Mouse (Mus musculus) neural tube, embryonic 15.5 days (tissue): ENCODE results near the gene Zfp865. TPM values are rescaled to one million over a fixed set of nuclear protein-coding genes. Genes with fewer than 3 reads are reported as not detected.

Source experiments
- ATAC-seq: fragments of 200-750 bp; cut with Nextera tagmentation; 2 replicates; pipeline ENCODE4 v1.8.0; 2017; ENCODE audit warnings: mild to moderate bottlenecking, moderate TSS enrichment, moderate library complexity; ENCODE audit not compliant: low FRiP score
- H3K27ac ChIP-seq: fragments of 300-500 bp; sonication (generic); replicated peaks from 2 replicates; pipeline ENCODE4 v1.5.1; 2015; ENCODE audit warnings: mild to moderate bottlenecking, inconsistent platforms
- H3K27me3 ChIP-seq: fragments of 300-500 bp; sonication (generic); replicated peaks from 2 replicates; pipeline ENCODE4 v1.6.1; 2015; ENCODE audit warnings: inconsistent platforms
- H3K36me3 ChIP-seq: fragments of 300-500 bp; sonication (generic); 2 replicates; pipeline ENCODE4 v1.6.1; 2015; ENCODE audit warnings: inconsistent platforms
- H3K4me1 ChIP-seq: fragments of 300-500 bp; sonication (generic); 2 replicates; pipeline ENCODE4 v1.6.1; 2015; ENCODE audit warnings: inconsistent platforms
- H3K4me2 ChIP-seq: fragments of 300-500 bp; sonication (generic); 2 replicates; pipeline ENCODE4 v1.6.1; 2015; ENCODE audit warnings: inconsistent platforms, mild to moderate bottlenecking, moderate library complexity
- H3K4me3 ChIP-seq: fragments of 300-500 bp; sonication (generic); replicated peaks from 2 replicates; pipeline ENCODE4 v1.5.1; 2015; ENCODE audit warnings: mild to moderate bottlenecking, inconsistent platforms
- H3K9ac ChIP-seq: fragments of 300-500 bp; sonication (generic); replicated peaks from 2 replicates; pipeline ENCODE4 v1.6.1; 2015; ENCODE audit warnings: mild to moderate bottlenecking, inconsistent platforms
- H3K9me3 ChIP-seq: fragments of 300-500 bp; sonication (generic); replicated peaks from 2 replicates; pipeline ENCODE4 v1.6.1; 2016; ENCODE audit warnings: inconsistent platforms
- WGBS: fragments of 180-500 bp; shearing (Covaris S2); methylation state at CpG from one replicate; pipeline ENCODE4 v1.1.7; 2015; ENCODE audit warnings: mixed read lengths; 5-methylcytosine and 5-hydroxymethylcytosine counted together
- polyA plus RNA-seq: library from polyadenylated mRNA; unstranded; fragments of >200 nt; fragmentation: Nextera tagmentation; extraction: Ambion mirVana; gene quantifications from 2 replicates; pipeline ENCODE4 v1.2.1, GENCODE M21; 2015

Zfp865 gene
- polyA plus RNA-seq = 6.4 and 7.0 TPM in 2 replicates

GRCm38 (mm10) chr7:5020000-5020681, at the start of gene Zfp865, which contains the start of gene Ccdc106:
TSS of gene Zfp865 (plus strand) at chr7:5020376.
TSS of gene Ccdc106 (plus strand) at chr7:5020553.
- peak within 1 kb of the TSS; percentile 94 for H3K27ac ChIP-seq
- no peaks in the 10 kb centered on the region for H3K27me3 ChIP-seq
- WGBS = 0% methylated on average over 39 of the region's 49 CpGs
- ATAC-seq = peak; percentile 90
- H3K9me3 ChIP-seq = no peaks in the 10 kb centered on the region
- peaks cover 39% of the 10 kb centered on the region for H3K4me1 ChIP-seq
- peak within 1 kb of the TSS; percentile 82 for H3K4me2 ChIP-seq
- peak within 1 kb of the TSS; percentile 97 for H3K9ac ChIP-seq
- peak within 1 kb of the TSS; percentile 84 for H3K4me3 ChIP-seq
- peaks cover 20% of the 10 kb centered on the region for H3K36me3 ChIP-seq

- no peak within 1 kb of the TSS for H3K9ac ChIP-seq
- no peak within 1 kb of the TSS for H3K4me2 ChIP-seq
- H3K36me3 ChIP-seq = no peaks in the 10 kb centered on the region
- ATAC-seq = no peak
- WGBS = 52% methylated on average over 6 of the region's 6 CpGs
- H3K4me1 ChIP-seq = no peaks in the 10 kb centered on the region
- H3K4me3 ChIP-seq = no peak within 1 kb of the TSS
- no peak within 1 kb of the TSS for H3K27ac ChIP-seq
- 0 out of 2 replicates have a peak, but pooled peaks cover 5% of the 10 kb centered on the region for H3K27me3 ChIP-seq
- H3K9me3 ChIP-seq = no peaks in the 10 kb centered on the region
These were observed 49.1 kb upstream of the Zfp865 start, which contains the start of gene Sbk3 for GRCm38 (mm10) chr7:4971068-4971467. TSS of gene Sbk3 (minus strand) at chr7:4971168.

GRCm38 (mm10) chr7:4971710-4972109, 48.5 kb upstream of the Zfp865 start:
- Histone ChIP-seq H3K4me3 (no peak overlapping the region), H3K4me1 (no peaks in the 10 kb centered on the region), H3K9me3 (no peaks in the 10 kb centered on the region), H3K27me3 (0 out of 2 replicates have a peak, but pooled peaks cover 5% of the 10 kb centered on the region), H3K36me3 (no peaks in the 10 kb centered on the region), H3K9ac (no peak overlapping the region), H3K27ac (no peak overlapping the region), H3K4me2 (no peak overlapping the region)
- WGBS = 38% methylated on average over 7 of the region's 7 CpGs
- no peak for ATAC-seq

GRCm38 (mm10) chr7:4972321-4973047, 47.7 kb upstream of the Zfp865 start:
- ATAC-seq = no peak
- Histone ChIP-seq H3K9me3 (no peaks in the 10 kb centered on the region), H3K27me3 (0 out of 2 replicates have a peak, but pooled peaks cover 4% of the 10 kb centered on the region), H3K4me2 (no peak overlapping the region), H3K36me3 (no peaks in the 10 kb centered on the region), H3K9ac (no peak overlapping the region), H3K4me1 (no peaks in the 10 kb centered on the region), H3K27ac (no peak overlapping the region), H3K4me3 (no peak overlapping the region)
- WGBS = 83% methylated on average over 18 of the region's 18 CpGs

DNA sequence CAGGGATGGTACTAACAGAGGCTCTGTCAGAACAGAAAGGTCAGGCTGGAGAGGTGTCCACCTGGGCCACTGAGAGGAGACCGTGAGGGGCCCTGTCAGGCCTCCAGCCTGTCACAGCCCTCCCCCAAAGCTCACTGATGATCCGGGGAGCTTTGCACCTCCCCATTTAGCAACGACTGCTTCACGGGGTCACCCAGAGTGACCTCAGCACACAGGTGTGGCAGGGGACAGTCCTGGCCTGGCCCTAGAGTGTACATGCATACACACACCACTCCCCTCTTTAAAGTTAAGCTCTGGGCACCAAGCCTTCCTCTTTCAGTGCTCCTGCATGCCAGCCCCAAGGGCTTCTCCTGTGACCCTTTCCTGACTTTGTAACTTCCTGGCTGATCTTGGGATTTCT, 44.7 kb upstream of the Zfp865 start:
- ATAC-seq = no peak
- Histone ChIP-seq H3K9me3 (no peaks in the 10 kb centered on the region), H3K9ac (no peak overlapping the region), H3K27ac (no peak overlapping the region), H3K36me3 (no peaks in the 10 kb centered on the region), H3K4me2 (no peak overlapping the region), H3K4me3 (no peak overlapping the region), H3K27me3 (no peaks in the 10 kb centered on the region), H3K4me1 (no peaks in the 10 kb centered on the region)
- 73% methylated on average over 4 of the region's 4 CpGs for WGBS

DNA sequence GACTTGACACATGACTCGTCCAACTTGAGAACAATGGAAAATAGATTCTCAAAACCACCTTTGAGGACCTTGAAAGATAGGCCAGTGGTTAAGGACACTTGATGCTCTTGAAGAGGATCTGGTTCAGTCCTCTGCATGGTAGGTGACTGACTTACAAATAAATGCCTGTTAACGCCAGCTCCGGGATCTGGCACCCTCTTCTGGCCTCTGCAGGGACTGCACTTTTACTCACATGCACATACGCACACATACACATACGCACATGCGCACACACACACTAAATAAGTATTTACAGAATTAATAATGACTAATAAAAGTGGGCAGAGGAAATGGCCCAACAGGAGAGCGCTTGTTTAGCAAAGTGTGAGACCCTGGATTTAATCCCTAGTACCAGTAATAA, 43.3 kb upstream of the Zfp865 start:
- Histone ChIP-seq H3K27me3 (no peaks in the 10 kb centered on the region), H3K4me2 (no peak overlapping the region), H3K9ac (no peak overlapping the region), H3K36me3 (no peaks in the 10 kb centered on the region), H3K27ac (no peak overlapping the region), H3K9me3 (no peaks in the 10 kb centered on the region), H3K4me1 (no peaks in the 10 kb centered on the region), H3K4me3 (no peak overlapping the region)
- WGBS = 90% methylated on average over 7 of the region's 7 CpGs
- ATAC-seq = no peak

DNA sequence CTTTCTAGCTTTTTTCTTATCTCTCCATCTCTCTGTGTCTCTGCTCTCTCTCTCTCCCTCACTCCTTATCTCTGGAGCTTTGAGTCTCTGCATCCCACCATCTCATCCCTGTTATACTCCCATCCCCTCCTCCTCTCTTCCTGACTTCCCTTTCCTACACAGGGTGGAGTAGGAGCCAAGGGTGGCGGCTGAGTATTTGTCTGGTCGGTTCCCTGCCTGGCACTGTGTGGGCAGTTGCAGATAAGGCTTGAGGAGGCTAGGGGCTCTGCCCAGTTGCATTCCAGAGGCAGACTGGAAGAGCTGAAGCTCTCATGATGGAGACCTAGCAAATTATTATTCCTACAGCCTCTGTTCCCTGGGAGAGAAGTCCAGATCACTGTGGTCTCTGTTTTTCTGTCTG, 31.9 kb upstream of the Zfp865 start:
- no peak overlapping the region for H3K27ac ChIP-seq
- H3K36me3 ChIP-seq = peaks cover 25% of the 10 kb centered on the region
- H3K9ac ChIP-seq = no peak overlapping the region
- no peaks in the 10 kb centered on the region for H3K9me3 ChIP-seq
- H3K4me2 ChIP-seq = no peak overlapping the region
- no peaks in the 10 kb centered on the region; the same call in 1 of the 2 replicates for H3K27me3 ChIP-seq
- peaks cover 11% of the 10 kb centered on the region for H3K4me1 ChIP-seq
- 66% methylated on average over 2 of the region's 2 CpGs for WGBS
- no peak for ATAC-seq
- H3K4me3 ChIP-seq = no peak overlapping the region

DNA sequence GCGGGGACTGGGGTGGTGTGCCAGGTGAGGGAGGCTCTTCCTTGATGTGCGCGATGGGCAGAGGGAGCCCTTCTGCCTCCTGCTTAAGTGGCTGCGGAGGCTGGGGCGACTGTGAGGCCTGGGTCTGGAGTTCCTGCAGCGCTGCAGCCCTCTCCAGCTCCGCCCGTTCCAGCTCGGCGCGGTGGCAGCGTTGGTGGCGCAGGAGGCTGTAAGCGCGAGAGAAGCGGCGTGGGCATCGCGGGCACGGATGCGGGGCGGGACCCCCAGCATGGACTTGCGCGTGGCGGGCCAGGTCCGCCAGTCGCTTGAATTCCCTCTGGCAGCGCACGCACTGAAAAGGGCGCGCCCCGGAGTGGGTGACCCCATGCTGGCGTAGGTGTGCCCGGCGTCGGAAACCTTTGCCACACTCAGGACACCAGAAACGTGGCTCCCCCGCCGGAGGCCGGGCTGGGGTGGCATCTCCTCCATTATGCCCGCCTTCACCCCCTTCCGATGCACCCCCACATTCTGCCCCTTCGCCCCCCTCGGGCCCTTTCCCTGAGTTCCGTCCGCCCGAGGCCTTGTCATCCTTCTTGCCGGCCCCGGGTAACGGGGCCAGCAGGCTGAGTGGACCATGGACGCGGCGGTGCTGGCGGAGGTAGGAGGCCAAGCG, 26.7 kb upstream of the Zfp865 start:
- peak overlapping the region; percentile 6; the same call in 1 of the 2 replicates for H3K9ac ChIP-seq
- no peaks in the 10 kb centered on the region; the same call in 1 of the 2 replicates for H3K27me3 ChIP-seq
- no peak for ATAC-seq
- H3K27ac ChIP-seq = no peak overlapping the region
- no peaks in the 10 kb centered on the region for H3K9me3 ChIP-seq
- peaks cover 31% of the 10 kb centered on the region for H3K36me3 ChIP-seq
- peaks cover 41% of the 10 kb centered on the region for H3K4me1 ChIP-seq
- peak overlapping the region; percentile 73 for H3K4me3 ChIP-seq
- peak overlapping the region; percentile 77 for H3K4me2 ChIP-seq
- 34% methylated on average over 50 of the region's 55 CpGs for WGBS

- no peaks in the 10 kb centered on the region for H3K9me3 ChIP-seq
- H3K27ac ChIP-seq = no peak overlapping the region
- 46% methylated on average over 59 of the region's 59 CpGs for WGBS
- peak overlapping the region; percentile 73 for H3K4me3 ChIP-seq
- H3K4me1 ChIP-seq = peaks cover 41% of the 10 kb centered on the region
- no peaks in the 10 kb centered on the region; the same call in 1 of the 2 replicates for H3K27me3 ChIP-seq
- ATAC-seq = no peak
- H3K9ac ChIP-seq = peak overlapping the region; percentile 81; the same call in 1 of the 2 replicates
- H3K4me2 ChIP-seq = peak overlapping the region; percentile 77
- H3K36me3 ChIP-seq = peaks cover 31% of the 10 kb centered on the region
These were observed 26.0 kb upstream of the Zfp865 start for GRCm38 (mm10) chr7:4993999-4994788.

GRCm38 (mm10) chr7:4995268-4996002, 24.7 kb upstream of the Zfp865 start:
- Histone ChIP-seq H3K4me1 (peaks cover 41% of the 10 kb centered on the region), H3K27me3 (no peaks in the 10 kb centered on the region), H3K9me3 (no peaks in the 10 kb centered on the region), H3K4me2 (peak overlapping the region; percentile 77), H3K36me3 (peaks cover 31% of the 10 kb centered on the region), H3K4me3 (peak overlapping the region; percentile 73), H3K27ac (peak overlapping the region; percentile 75), H3K9ac (peak overlapping the region; percentile 81)
- 7% methylated on average over 19 of the region's 19 CpGs for WGBS
- peak; percentile 13 for ATAC-seq
